Mouse (Mus musculus): ENCODE results near the gene Ccng2.

The Ccng2 gene

GRCm38 (mm10) chr5:93266883-93267704 is at the start of gene Ccng2:
Gene Ccng2, plus strand, starts transcription at chr5:93267257.
- peak; percentile 98 to 99 for DNase-seq

DNA sequence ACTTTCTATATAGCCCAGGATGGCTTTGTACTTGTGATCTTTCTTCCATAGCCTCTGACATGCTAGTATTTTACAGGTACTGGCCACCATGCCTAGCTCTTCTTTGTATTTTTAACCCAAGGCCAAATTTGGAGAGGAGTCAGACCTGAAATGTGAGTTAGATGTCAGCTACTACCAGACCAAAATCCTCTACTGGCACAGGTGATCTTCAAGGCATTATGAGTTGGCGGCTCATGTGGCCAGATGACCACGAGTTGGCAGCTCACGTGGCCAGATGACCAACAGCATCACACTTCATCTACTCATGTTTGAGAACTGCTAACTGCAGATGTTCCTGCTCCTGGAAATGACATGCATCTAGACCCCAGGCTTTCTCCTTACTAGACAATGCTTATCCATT is 48.7 kb upstream of the Ccng2 start:
- DNase-seq, result no peak

- DNase-seq, result peak; percentile 15 to 40
Measured at GRCm38 (mm10) chr5:93221661-93222060, 45.4 kb upstream of the Ccng2 start.

DNA sequence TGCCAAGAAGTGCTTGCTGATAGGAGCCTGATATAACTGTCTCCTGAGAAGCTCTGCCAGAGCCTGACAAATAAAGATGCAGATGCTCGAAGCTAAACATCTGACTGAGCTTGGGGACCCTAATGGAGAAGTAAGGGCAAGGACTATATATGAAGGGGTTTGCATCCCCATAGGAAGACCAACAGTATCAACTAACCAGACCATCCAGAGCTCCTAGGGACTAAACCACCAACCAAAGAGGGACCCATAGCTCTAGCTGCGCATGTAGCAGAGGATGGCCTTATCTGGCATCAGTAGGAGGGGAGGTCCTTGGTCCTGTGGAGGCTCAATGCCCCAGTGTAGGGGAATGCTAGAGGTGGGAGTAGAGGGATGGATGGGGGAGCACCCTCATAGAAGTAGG is 42.5 kb upstream of the Ccng2 start:
- DNase-seq, result no peak

DNA sequence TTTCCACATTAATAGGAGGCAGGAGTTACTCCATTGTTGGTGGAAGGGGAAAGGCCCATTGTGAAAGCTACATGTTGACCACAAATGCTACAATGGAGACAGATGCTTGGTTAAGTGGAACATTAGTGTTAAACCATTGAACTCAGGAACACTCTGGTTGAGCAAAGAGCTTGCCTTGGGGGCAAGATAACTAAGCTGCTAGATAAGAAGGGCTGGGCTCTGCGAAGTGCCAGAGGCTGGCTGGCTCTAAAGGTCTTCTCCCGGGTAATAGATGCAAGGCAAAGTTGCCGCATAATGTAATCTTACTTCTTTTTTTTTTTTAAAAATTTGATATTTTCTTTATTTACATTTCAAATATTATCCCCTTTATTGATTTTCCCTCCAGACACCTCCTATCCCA is 39.9 kb upstream of the Ccng2 start:
- DNase-seq, result no peak

DNA sequence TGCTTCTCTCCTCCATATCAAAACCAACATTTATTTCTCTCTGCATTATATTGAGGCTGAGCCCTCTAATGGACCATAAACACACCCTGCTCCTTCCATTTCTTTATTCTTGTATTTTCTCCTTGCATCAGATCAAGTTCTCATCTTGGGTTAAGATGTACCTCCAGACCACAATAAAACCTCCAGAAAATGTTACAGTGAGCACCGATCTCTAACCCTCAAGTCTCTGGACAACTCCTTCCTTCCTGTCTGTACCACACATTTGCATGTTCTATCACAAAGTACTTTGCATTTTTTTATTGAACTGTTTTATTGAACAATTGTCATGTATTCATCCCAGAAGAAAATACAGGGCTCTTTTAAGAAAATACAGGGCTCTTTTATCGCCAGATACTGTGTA is 37.5 kb upstream of the Ccng2 start:
- DNase-seq, result no peak

DNA sequence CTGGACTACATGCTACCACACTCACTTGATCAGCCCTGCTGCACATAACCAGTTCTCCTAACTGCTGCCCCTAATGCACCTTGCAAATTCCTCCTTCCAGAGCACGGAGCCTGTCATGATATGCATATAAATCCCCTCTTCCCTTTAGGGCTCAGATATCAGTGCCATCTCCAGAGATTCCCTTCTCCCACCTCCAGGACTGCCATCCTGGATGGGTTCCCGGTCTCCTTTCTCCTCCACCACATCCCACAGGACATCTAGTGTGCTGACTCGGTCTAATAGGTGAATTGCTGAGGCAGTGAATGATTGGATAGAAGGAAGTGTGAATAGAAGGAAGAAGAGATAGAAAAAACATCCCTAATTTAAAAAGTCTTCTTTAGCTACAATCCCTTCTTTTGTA is 35.3 kb upstream of the Ccng2 start:
- DNase-seq, result no peak

DNA sequence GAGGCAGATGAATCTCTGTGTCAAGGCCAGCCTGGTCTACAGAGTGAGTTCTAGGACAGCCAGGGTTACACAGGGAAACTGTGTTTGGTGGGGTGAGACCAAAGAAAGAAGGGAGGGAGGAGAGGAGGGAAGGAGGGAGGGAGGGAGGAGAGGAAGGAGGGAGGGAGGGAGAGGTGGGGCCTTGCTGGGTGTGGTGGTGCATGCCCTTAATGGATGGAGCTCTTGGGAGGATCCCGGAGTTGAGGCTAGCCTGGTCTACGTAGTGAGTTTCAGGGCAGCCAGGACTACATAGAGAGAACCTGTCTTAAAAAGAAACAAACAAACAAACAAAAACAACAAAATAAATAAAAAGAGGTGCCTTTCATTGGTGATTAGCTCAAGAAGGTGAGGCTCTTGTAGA is 34.2 kb upstream of the Ccng2 start:
- DNase-seq, result no peak

- DNase-seq, result no peak
Measured at GRCm38 (mm10) chr5:93234130-93234529, 32.9 kb upstream of the Ccng2 start.

- DNase-seq, result no peak
Measured at GRCm38 (mm10) chr5:93234605-93235004, 32.5 kb upstream of the Ccng2 start.

GRCm38 (mm10) chr5:93235888-93236287 is 31.2 kb upstream of the Ccng2 start:
- no peak for DNase-seq

DNA sequence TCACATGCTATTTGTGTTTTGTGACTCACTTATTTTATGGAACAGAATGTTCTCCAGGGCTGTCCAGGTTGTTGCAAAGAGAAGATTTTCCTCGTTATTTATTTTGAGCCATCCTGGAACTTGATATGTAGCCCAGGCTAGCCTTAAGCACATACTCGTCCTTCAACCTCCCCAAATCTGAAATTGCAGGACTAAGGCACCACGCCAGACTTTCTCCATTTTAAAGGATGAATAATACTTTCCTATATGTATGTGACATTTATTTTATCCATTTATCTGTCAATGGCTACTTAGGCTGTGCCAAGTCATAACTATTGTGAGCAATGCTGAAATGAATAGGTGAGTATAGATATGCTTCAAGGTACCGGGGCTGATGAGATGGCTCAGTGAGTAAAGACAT is 30.5 kb upstream of the Ccng2 start:
- DNase-seq, result no peak

GRCm38 (mm10) chr5:93239590-93240544 is 27.2 kb upstream of the Ccng2 start:
- DNase-seq, result no peak

DNA sequence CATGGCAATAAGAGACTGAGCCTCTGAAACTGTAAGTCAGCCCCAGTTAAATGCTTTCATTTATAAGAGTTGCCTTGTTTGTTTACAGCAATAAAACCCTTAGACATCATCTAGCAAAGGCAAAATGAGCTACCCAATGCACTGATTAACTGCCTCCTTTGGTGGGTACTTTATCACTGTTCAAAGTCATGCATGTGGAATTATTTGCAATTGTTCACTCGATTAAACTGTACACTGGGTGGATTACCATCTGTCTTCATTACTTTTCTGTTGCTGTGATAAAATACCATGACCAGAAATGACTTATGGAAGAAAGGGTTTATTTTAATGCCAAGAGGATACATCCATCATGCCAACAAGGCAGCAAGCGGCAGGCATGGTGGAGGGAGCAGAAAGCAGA is 21.8 kb upstream of the Ccng2 start:
- DNase-seq, result no peak

DNA sequence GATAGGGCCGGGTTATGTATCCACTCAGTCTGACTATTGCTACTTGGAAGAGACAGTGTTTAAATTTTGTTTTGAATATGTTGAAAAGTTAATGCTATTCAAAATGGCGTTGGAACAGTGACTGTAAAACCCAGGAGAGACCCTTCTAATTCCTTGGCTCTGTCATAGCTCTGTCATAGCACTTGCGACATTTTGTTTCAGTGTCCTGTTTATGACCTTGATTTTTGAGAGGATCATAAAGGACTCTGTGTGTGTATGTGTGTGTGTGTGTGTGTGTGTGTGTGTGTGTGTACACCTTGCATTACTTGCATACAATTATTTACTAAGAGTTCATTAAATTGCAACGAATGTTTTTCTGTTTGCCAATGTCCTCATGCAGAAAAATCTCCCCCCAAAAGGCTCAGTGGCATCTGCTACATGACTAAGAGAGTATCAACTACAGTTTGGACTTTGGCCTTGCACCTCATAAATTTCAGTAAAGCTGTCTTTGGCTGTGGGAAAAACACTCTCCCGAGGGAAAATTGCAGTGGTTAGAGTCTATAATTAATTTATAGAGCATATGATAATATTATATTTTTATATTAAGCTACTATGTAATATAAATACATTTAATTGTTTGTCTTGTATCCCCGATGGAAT is 17.0 kb upstream of the Ccng2 start:
- DNase-seq, result no peak

DNA sequence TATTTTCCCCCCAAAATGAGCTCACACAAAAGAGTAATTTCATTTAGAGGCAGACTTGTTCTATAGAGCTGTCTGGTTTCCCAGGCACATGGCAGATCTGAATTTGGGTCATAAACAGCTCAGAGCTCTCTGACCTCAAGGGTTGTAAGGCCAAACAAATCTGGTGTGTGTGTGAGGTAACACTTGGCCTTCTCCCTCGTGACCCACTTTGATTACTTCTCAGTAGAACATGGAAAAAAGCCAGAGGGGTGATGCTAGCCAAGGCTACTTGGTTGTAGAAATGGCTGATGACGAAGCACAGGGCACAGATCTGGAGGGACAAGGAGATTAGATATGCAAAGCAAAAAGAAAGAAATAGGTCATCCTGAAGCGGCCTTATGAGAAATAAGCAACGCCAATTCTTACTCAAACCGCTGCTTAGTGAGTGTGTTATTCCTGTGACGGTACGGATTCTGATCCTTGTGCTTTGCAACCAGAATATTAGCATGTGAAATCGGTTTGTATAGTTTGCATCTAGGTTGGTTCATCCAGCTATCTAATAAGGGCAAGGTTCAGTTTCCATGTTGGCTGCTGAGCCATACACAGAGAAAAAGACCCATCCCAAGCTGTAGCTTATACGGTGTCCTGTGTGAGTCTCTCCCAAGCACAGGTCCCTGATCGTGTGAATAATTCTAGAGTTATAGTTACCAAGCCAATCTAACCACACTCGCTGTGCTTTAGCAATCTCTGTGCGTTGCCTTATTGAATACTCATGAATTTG is 15.9 kb upstream of the Ccng2 start:
- peak; percentile 52 to 74 for DNase-seq

DNA sequence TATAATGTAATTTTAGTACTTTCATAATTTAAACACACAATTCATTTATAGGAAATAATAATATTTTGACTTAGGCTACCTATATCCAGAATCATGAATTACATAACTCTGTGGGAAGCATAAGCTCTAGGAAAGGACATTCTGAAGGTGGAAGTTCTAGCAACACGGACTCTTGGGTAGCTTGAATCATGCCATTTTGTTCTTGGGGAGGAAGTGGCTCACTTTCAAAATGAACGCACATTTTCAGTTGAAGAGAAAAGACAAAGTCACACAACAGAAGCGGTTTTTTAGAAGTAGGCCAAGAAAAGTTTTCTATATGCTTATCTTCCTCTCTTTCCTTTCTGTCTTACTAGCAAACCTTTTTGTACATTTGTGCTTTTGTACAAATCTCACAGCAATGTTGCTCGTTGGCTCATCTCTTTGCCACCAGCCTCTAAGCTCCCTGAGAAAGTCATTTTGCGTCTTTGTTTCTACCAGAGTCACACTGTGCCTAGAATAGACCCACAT is 11.2 kb upstream of the Ccng2 start:
- DNase-seq, result no peak

- no peak for DNase-seq
Measured at GRCm38 (mm10) chr5:93256820-93257405, 10.1 kb upstream of the Ccng2 start.

- no peak for DNase-seq
Measured at GRCm38 (mm10) chr5:93259349-93259748, 7.7 kb upstream of the Ccng2 start.

- no peak for DNase-seq
Measured at GRCm38 (mm10) chr5:93260983-93261382, 6.1 kb upstream of the Ccng2 start.

DNA sequence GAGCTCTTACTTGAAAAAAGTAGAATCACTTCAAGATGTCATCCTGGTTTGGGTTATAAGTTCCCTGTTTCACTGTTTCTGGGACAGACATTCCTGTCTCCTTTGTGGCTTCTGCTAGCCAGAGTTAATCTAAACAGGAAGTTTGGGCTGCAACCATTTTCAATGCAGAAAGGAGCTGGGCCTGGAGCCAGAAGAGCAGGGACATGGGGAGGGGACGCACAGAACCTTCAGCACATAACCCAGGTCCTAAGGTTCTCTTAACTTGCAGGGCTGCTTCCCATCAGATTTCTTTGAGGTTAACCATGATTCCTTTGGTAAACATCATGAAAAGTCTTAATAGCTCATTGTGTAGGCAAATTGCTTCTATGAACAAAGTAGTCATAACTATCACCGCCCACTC is 4.3 kb upstream of the Ccng2 start:
- DNase-seq, result peak in 1 of 2 experiments; percentile 44

Measured in lung, adult 18-20 months (tissue).